Mouse (Mus musculus): ENCODE data around the gene Unc5b. TPM values are rescaled to one million over a fixed set of nuclear protein-coding genes. Genes with fewer than 3 reads are reported as not detected.

Gene Unc5b
- polyA plus RNA-seq, 1 experiment = 1.1 TPM

DNA sequence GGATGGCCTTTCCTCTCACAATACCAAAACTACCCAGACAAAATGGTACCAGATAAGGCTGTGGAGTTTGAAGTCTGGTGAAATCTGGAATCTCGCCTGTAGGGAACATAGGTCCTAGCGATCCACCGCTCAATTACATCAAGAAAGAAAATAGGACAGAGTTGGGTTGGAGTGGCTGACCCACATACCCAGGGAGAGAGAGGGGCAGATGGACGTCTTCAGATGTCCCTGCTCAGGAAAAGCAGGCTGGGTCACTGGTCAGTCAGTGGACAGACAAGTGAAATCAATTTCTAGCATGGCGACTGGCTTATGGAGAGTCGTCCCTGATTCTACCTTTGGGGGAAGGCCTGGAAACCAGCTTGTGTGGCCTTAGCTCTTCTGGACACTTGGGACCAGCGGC, 12.7 kb downstream of the Unc5b start:
- Histone ChIP-seq H3K4me3 (replicated peaks; ENCODE audit: control insufficient read depth, low read depth, low read length) (no peak overlapping the region), H3K27ac (ENCODE audit: control insufficient read depth, insufficient read depth, low read depth, low read length, poor library complexity) (no peak overlapping the region), H3K4me1 (ENCODE audit: control insufficient read depth, insufficient read depth, low read length) (peaks cover 2% of the 10 kb centered on the region)
- TF ChIP-seq CTCF (IDR thresholded peaks at IDR 0.05; ENCODE audit: control insufficient read depth, insufficient read depth, low read length) (no peak), POLR2A (IDR thresholded peaks at IDR 0.05; ENCODE audit: borderline replicate concordance, control insufficient read depth, low read depth, low read length) (no peak)
- 86% methylated on average over 7 of the region's 7 CpGs for whole genome bisulfite sequencing

DNA sequence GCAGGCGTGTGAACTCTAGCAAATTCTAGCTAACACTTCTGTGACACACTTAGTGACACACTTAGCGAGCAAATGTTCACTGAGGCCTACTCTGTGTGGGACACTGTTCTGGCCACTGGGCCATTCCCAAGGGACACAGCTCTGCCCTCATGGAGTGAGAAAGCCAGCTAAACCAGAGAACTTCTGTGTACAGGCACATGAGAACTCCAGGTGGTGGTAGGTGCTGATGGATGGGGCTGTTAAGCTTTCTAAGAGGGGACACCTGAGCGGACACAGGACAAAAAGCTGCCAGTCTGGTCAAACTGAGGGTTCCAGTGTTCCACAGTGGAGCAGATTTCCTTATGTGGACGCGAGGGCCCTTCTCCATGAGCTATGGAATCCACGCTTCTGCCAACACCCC, 13.5 kb downstream of the Unc5b start:
- TF ChIP-seq POLR2A (IDR thresholded peaks at IDR 0.05; ENCODE audit: borderline replicate concordance, control insufficient read depth, low read depth, low read length) = no peak
- no peak overlapping the region for H3K4me3 ChIP-seq (replicated peaks; ENCODE audit: control insufficient read depth, low read depth, low read length)
- H3K27ac ChIP-seq (ENCODE audit: control insufficient read depth, insufficient read depth, low read depth, low read length, poor library complexity) = no peak overlapping the region
- 82% methylated on average over 6 of the region's 6 CpGs for WGBS
- H3K4me1 ChIP-seq (ENCODE audit: control insufficient read depth, insufficient read depth, low read length) = peaks cover 2% of the 10 kb centered on the region

DNA sequence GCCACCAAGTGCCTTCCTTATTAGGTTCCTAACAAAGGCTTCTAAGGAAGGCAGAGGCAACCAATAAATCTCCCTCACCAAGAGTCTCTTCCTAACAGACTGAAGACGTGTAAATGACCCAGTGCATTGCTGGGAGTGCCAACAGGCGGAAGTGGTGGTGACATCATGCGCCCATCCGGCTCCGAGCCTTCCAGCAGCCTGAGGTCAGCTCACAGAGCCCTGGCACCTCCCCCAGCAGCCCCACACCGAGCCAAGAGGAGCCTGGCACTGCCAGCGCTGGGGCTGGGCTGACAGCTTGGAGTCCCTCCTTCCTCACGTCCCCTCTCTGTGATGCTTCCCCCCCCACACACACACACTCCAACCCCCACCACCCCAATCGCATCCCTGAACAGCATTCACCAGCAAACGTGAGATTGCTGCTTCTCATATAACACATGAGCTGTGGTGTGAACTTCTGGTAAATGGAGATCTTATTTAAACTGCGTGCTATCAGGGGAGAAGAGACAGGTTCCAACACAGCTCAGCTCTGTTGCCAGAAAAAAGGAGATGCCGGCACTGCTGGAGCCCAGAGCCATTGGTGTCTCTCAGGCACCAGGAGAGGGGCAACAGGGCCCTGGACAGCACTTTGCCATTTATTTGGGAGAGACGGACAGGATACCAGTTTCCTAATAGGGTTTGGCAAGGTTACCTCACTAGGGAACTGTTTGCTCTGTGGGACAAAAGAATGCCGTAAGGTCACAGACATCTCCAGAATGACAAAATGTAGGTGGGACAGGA, 14.3 kb downstream of the Unc5b start:
- WGBS = 30% methylated on average over 14 of the region's 14 CpGs
- H3K4me3 ChIP-seq (replicated peaks; ENCODE audit: control insufficient read depth, low read depth, low read length) = no peak overlapping the region
- H3K27ac ChIP-seq (ENCODE audit: control insufficient read depth, insufficient read depth, low read depth, low read length, poor library complexity) = no peak overlapping the region
- peaks cover 2% of the 10 kb centered on the region for H3K4me1 ChIP-seq (ENCODE audit: control insufficient read depth, insufficient read depth, low read length)
- TF ChIP-seq CTCF (IDR thresholded peaks at IDR 0.05; ENCODE audit: control insufficient read depth, insufficient read depth, low read length) (no peak), POLR2A (IDR thresholded peaks at IDR 0.05; ENCODE audit: borderline replicate concordance, control insufficient read depth, low read depth, low read length) (peak; percentile 14; the same call in 1 of the 2 replicates)

DNA sequence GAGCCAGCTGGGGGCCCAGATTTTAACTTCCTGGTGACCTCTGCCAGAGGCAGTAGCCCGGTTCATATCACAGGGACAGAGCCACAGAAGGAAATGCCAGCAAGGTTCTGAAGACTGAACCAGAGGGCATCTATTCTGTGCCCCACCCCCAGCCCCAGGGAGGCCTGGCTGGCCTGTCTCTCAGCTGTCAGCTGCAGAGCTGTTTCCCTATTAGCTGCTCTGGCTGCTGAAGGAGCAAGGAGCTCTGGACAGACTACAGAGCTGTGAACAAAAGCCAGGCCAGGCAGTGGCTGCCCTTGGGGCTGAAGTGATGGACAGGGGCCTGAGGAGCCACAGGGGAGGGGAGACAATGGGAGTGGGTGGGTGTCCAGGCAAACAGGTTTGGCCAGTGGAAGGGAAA, 15.5 kb downstream of the Unc5b start:
- TF ChIP-seq POLR2A (IDR thresholded peaks at IDR 0.05; ENCODE audit: borderline replicate concordance, control insufficient read depth, low read depth, low read length) (no peak), CTCF (IDR thresholded peaks at IDR 0.05; ENCODE audit: control insufficient read depth, insufficient read depth, low read length) (no peak)
- Histone ChIP-seq H3K27ac (ENCODE audit: control insufficient read depth, insufficient read depth, low read depth, low read length, poor library complexity) (no peak overlapping the region), H3K4me3 (replicated peaks; ENCODE audit: control insufficient read depth, low read depth, low read length) (no peak overlapping the region), H3K4me1 (ENCODE audit: control insufficient read depth, insufficient read depth, low read length) (peaks cover 2% of the 10 kb centered on the region)
- WGBS = 17% methylated on average over 1 of the region's 1 CpGs

DNA sequence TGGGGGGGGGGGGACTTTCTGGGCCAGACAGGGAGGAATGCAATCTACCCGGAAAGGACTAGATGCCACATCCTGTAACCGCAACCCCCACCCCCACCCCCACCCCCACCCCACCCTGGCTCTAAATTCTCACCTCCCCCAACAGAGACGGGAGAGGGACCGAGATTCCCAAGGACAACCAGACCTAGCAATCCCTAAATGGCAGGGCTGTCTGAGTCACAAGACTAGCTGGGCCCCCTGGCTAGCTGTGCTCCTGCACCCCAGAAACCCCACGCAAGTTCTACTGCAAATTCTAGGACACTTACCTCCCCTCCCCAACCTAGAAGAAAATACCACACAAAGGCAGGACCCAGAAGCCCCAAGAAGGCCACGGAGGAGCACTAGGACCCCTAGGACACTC, 16.3 kb downstream of the Unc5b start:
- TF ChIP-seq POLR2A (IDR thresholded peaks at IDR 0.05; ENCODE audit: borderline replicate concordance, control insufficient read depth, low read depth, low read length) (no peak), CTCF (IDR thresholded peaks at IDR 0.05; ENCODE audit: control insufficient read depth, insufficient read depth, low read length) (no peak)
- no peak overlapping the region for H3K4me3 ChIP-seq (replicated peaks; ENCODE audit: control insufficient read depth, low read depth, low read length)
- WGBS = 43% methylated on average over 6 of the region's 6 CpGs
- no peak overlapping the region for H3K27ac ChIP-seq (ENCODE audit: control insufficient read depth, insufficient read depth, low read depth, low read length, poor library complexity)
- H3K4me1 ChIP-seq (ENCODE audit: control insufficient read depth, insufficient read depth, low read length) = peaks cover 2% of the 10 kb centered on the region

DNA sequence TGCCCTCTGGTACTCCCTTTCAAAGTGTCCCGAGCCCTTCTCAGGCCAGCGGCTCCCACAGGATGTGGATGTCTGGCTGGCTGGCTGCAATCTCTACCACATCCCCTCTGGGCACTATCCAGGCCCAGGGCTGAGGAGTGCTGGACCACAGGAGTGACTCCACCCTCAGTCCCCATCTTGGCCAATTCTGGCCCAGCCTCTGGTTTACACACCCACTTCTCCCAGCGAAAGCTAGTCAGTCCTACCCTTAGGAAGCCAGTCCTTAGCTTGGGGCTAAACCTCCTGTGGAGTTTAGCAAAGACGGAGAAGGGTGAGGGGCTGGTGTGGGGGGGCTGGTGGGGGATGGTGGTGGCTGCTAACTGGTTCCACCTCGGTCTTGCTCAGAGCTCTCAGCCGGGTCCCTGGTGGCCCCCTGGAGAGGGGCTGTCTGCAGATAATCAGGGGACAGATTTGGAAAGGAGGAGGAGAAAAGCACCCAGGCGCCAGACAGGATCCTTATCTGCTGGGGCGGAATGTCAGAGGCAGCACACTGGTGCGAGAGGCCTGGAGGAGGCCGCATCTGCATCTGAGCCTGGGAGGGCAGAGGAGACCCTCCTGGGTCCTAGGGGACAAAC, 16.8 kb downstream of the Unc5b start:
- WGBS = 36% methylated on average over 10 of the region's 10 CpGs
- no peak overlapping the region for H3K4me3 ChIP-seq (replicated peaks; ENCODE audit: control insufficient read depth, low read depth, low read length)
- H3K4me1 ChIP-seq (ENCODE audit: control insufficient read depth, insufficient read depth, low read length) = peaks cover 2% of the 10 kb centered on the region
- H3K27ac ChIP-seq (ENCODE audit: control insufficient read depth, insufficient read depth, low read depth, low read length, poor library complexity) = no peak overlapping the region; the same call in 1 of the 2 replicates
- TF ChIP-seq POLR2A (IDR thresholded peaks at IDR 0.05; ENCODE audit: borderline replicate concordance, control insufficient read depth, low read depth, low read length) (no peak), CTCF (IDR thresholded peaks at IDR 0.05; ENCODE audit: control insufficient read depth, insufficient read depth, low read length) (no peak)

DNA sequence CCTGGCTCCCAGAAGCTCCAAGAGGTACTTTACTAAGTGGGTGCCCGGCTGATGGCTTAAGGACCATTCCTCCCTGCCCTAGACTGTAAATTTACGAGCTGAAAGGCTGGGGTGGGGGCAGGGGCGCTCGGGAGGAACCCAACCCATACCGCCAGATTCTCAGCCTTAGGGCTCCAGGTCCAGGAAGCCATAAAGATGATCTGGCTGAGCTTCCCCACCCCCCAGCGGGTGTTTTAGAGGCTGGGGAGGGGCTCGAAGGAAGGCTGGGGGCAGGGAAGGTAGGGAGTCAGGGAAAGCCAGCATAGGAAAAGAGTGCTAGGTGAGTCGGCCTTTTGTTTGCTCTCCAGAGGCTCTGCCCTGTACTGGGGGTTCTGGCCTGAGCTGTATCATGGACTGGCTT, 17.8 kb downstream of the Unc5b start:
- Histone ChIP-seq H3K4me3 (replicated peaks; ENCODE audit: control insufficient read depth, low read depth, low read length) (no peak overlapping the region), H3K27ac (ENCODE audit: control insufficient read depth, insufficient read depth, low read depth, low read length, poor library complexity) (no peak overlapping the region; the same call in 1 of the 2 replicates), H3K4me1 (ENCODE audit: control insufficient read depth, insufficient read depth, low read length) (peaks cover 2% of the 10 kb centered on the region)
- WGBS = 22% methylated on average over 8 of the region's 8 CpGs
- TF ChIP-seq POLR2A (IDR thresholded peaks at IDR 0.05; ENCODE audit: borderline replicate concordance, control insufficient read depth, low read depth, low read length) = no peak
- TF ChIP-seq CTCF (IDR thresholded peaks at IDR 0.05; ENCODE audit: control insufficient read depth, insufficient read depth, low read length) = no peak

DNA sequence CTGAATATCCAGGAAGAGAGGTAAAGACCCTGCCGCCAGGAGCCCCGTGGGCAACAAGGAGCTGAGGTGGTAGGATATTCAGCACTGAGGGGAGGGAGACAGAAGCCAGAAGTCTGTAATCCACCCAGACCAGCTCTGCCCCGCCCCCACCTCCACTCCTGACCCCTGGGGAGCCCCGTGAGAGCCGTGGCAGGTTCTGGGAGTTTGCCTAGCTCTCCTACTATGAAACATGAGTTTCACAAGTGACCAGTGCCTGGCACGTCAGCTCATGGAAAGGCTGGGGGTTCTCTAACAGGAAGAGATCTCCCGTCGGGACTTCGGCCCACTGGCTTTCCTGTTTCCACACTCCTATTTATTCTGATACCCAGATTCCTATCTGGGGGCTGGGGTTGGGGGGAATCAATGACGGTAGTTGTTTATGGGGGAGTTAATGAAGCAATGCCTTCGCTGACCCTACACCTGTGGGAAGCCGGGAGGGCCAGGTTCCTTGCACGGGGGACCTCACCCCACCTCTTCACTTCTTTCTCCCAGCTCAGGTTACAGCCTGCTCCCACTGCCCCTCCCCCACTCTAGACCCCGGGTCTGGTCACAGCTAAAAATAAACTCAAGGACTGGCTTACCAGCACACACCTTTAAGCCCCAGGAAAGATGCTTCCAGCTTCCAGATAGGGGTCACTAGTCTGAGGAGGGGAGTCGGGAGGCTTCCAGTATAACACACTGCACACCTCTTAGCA, 19.4 kb downstream of the Unc5b start:
- Histone ChIP-seq H3K4me3 (replicated peaks; ENCODE audit: control insufficient read depth, low read depth, low read length) (no peak overlapping the region), H3K27ac (ENCODE audit: control insufficient read depth, insufficient read depth, low read depth, low read length, poor library complexity) (no peak overlapping the region), H3K4me1 (ENCODE audit: control insufficient read depth, insufficient read depth, low read length) (peaks cover 2% of the 10 kb centered on the region)
- 26% methylated on average over 15 of the region's 15 CpGs for WGBS
- TF ChIP-seq CTCF (IDR thresholded peaks at IDR 0.05; ENCODE audit: control insufficient read depth, insufficient read depth, low read length) (no peak), POLR2A (IDR thresholded peaks at IDR 0.05; ENCODE audit: borderline replicate concordance, control insufficient read depth, low read depth, low read length) (no peak)
